Mouse (Mus musculus) olfactory bulb, adult 2 months (tissue): ENCODE data around the gene Acbd4.

Experiments
- CTCF ChIP-seq: fragments of 200-500 bp; IDR thresholded peaks from 2 replicates; pipeline ENCODE4 v1.5.1; 2012; ENCODE audit warnings: low read depth, mild to moderate bottlenecking, low read length, moderate library complexity; ENCODE audit not compliant: insufficient read depth
- POLR2A ChIP-seq: fragments of 200-500 bp; IDR thresholded peaks from 2 replicates; pipeline ENCODE4 v1.6.1; 2012; ENCODE audit warnings: mild to moderate bottlenecking, low read depth, low read length, moderate library complexity; ENCODE audit not compliant: insufficient read depth

DNA sequence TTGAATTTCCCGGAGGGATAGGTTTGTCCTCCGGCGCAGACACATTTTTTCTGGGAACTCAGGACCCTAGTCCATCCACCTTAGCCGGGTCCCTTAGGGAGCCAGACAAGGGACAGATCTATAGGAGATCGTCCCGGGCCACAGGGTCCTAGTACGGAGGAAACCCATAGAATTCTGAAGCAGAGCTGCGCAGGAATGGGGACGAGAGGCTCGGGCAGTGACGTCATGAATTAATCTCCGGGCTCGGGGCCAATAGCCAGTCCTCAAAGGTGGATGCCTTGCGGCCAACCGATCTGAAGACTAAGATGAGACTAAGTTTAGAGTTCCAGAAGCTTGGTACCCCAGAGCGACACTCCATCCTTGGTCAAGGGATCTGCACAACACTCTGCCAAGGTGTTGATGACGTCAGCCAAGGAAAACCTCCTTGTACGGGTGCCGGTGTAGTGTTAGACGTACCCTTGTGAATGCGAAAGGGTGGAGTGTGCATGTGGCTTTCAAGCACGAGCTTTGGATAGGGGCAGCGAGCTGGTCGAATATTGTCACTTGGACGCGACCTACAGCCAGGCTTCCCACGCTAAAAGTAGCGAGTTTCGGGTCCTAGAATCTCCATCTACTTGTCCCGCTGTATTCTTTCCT is 502 bp downstream of the Acbd4 start:
- TF ChIP-seq CTCF = no peak
- TF ChIP-seq POLR2A = no peak
